Mouse (Mus musculus) CH12.LX (cell line): ENCODE data around the gene Gm45713. TPM values are rescaled to one million over a fixed set of nuclear protein-coding genes. Genes with fewer than 3 reads are reported as not detected.
A peak's percentile ranks its signal among the peaks of the same experiment; 100 is the strongest.

Experiments
- DNase-seq: peaks from one replicate; pipeline ENCODE4 v3.0.0-alpha.2; 2013; ENCODE audit errors: extremely low read depth
- H3K27ac ChIP-seq: 2 replicates; pipeline ENCODE4 v1.5.1; 2012; ENCODE audit warnings: low read depth, mild to moderate bottlenecking, control low read depth, moderate library complexity; ENCODE audit not compliant: insufficient read depth
- H3K27me3 ChIP-seq: replicated peaks from 2 replicates; pipeline ENCODE3; 2012; ENCODE audit warnings: inconsistent platforms
- H3K36me3 ChIP-seq, 2 experiments: replicated peaks in 1 of 2; 2 replicates each; pipeline versions ENCODE3 to v1.6.1; 2012; ENCODE audit warnings: inconsistent platforms in 1 of 2, low read length in 1 of 2, mild to moderate bottlenecking in 1 of 2, mixed read lengths in 1 of 2, moderate library complexity in 1 of 2; ENCODE audit not compliant: control insufficient read depth in 1 of 2, insufficient read depth in 1 of 2
- H3K4me1 ChIP-seq, 2 experiments: 2 replicates each; pipeline ENCODE4 v1.6.1; 2012; ENCODE audit warnings: inconsistent platforms in 1 of 2, moderate library complexity in 1 of 2; ENCODE audit not compliant: insufficient read depth in 2 of 2, control insufficient read depth in 1 of 2
- H3K4me2 ChIP-seq: 2 replicates; pipeline ENCODE4 v1.6.1; 2012; ENCODE audit warnings: low read depth, mild to moderate bottlenecking, control low read depth; ENCODE audit not compliant: poor library complexity, insufficient read depth, severe bottlenecking
- H3K4me3 ChIP-seq, 3 experiments: fragments of 150-350 bp in 1 of 3; sonication (generic) in 1 of 3; replicated peaks in 1 of 3; 2 replicates each; pipeline versions ENCODE3 to v1.5.1; 2011 to 2012; ENCODE audit warnings: low read depth in 2 of 3, low read length in 2 of 3, mild to moderate bottlenecking in 2 of 3, moderate library complexity in 2 of 3, control low read depth in 1 of 3, improper control_type of control experiment in 1 of 3, inconsistent platforms in 1 of 3, mixed read lengths in 1 of 3; ENCODE audit not compliant: poor library complexity in 1 of 3
- H3K79me2 ChIP-seq: replicated peaks from 2 replicates; pipeline ENCODE4 v1.6.1; 2012; ENCODE audit warnings: mild to moderate bottlenecking, moderate library complexity; ENCODE audit not compliant: control insufficient read depth, poor library complexity, insufficient read depth, severe bottlenecking; ENCODE audit errors: extremely low read depth
- H3K9ac ChIP-seq: 2 replicates; pipeline ENCODE4 v1.6.1; 2012; ENCODE audit warnings: low read depth, mild to moderate bottlenecking, control low read depth, moderate library complexity; ENCODE audit not compliant: insufficient read depth
- H3K9me3 ChIP-seq: replicated peaks from 2 replicates; pipeline ENCODE3; 2012; ENCODE audit warnings: low read length, inconsistent platforms, mixed read lengths
- CHD2 ChIP-seq: IDR thresholded peaks from 2 replicates; pipeline ENCODE4 v1.6.1; 2011; ENCODE audit warnings: low read length, improper control_type of control experiment
- CTCF ChIP-seq, 2 experiments: IDR thresholded peaks in 1 of 2; conservative IDR thresholded peaks in 1 of 2; 2 replicates each; pipeline ENCODE4 v1.5.1; 2011 to 2012; ENCODE audit warnings: low read depth in 2 of 2, low read length in 2 of 2, improper control_type of control experiment in 1 of 2, inconsistent platforms in 1 of 2, mild to moderate bottlenecking in 1 of 2, moderate library complexity in 1 of 2
- E2F4 ChIP-seq: IDR thresholded peaks from 2 replicates; pipeline ENCODE4 v1.6.1; 2011; ENCODE audit warnings: low read depth, low read length, improper control_type of control experiment; ENCODE audit not compliant: insufficient replicate concordance
- ELF1 ChIP-seq: IDR thresholded peaks from 2 replicates; pipeline ENCODE4 v1.6.1; 2014; ENCODE audit warnings: low read depth, mild to moderate bottlenecking, inconsistent platforms, low read length, improper control_type of control experiment
- EP300 ChIP-seq: IDR thresholded peaks from 2 replicates; pipeline ENCODE4 v1.6.1; 2011; ENCODE audit warnings: low read length, improper control_type of control experiment
- ETS1 ChIP-seq: conservative IDR thresholded peaks from 2 replicates; pipeline ENCODE4 v1.6.1; 2012; ENCODE audit warnings: low read depth, mild to moderate bottlenecking, inconsistent platforms, low read length, improper control_type of control experiment, moderate library complexity
- HCFC1 ChIP-seq: IDR thresholded peaks from 2 replicates; pipeline ENCODE4 v1.6.1; 2012; ENCODE audit warnings: low read depth, mild to moderate bottlenecking, inconsistent platforms, low read length, improper control_type of control experiment
- IRF4 ChIP-seq: IDR thresholded peaks from 2 replicates; pipeline ENCODE4 v1.6.1; 2014; ENCODE audit warnings: low read depth, mild to moderate bottlenecking, inconsistent platforms, low read length, improper control_type of control experiment
- JUN ChIP-seq: IDR thresholded peaks from 2 replicates; pipeline ENCODE4 v1.6.1; 2011; ENCODE audit warnings: low read depth, mild to moderate bottlenecking, low read length, improper control_type of control experiment, moderate library complexity; ENCODE audit not compliant: insufficient read depth
- KAT2A ChIP-seq: IDR thresholded peaks from 2 replicates; pipeline ENCODE4 v1.6.1; 2012; ENCODE audit warnings: low read length, improper control_type of control experiment, inconsistent platforms; ENCODE audit not compliant: insufficient replicate concordance
- MAFK ChIP-seq: IDR thresholded peaks from 2 replicates; pipeline ENCODE4 v1.6.1; 2011; ENCODE audit warnings: low read length, improper control_type of control experiment; ENCODE audit not compliant: insufficient replicate concordance
- MAX ChIP-seq: IDR thresholded peaks from 2 replicates; pipeline ENCODE4 v1.6.1; 2011; ENCODE audit warnings: low read length, improper control_type of control experiment
- MAZ ChIP-seq: IDR thresholded peaks from 2 replicates; pipeline ENCODE4 v1.6.1; 2012; ENCODE audit warnings: low read depth, mild to moderate bottlenecking, inconsistent platforms, low read length, improper control_type of control experiment, moderate library complexity
- MXI1 ChIP-seq: IDR thresholded peaks from 2 replicates; pipeline ENCODE4 v1.6.1; 2011; ENCODE audit warnings: mild to moderate bottlenecking, low read depth, low read length, improper control_type of control experiment
- NELFE ChIP-seq: IDR thresholded peaks from 2 replicates; pipeline ENCODE4 v1.6.1; 2011; ENCODE audit warnings: low read depth, low read length, improper control_type of control experiment
- NRF1 ChIP-seq: IDR thresholded peaks from 2 replicates; pipeline ENCODE4 v1.6.1; 2014; ENCODE audit warnings: low read depth, mild to moderate bottlenecking, inconsistent platforms, low read length, improper control_type of control experiment, moderate library complexity
- PAX5 ChIP-seq: IDR thresholded peaks from 2 replicates; pipeline ENCODE4 v1.6.1; 2012; ENCODE audit warnings: low read length, inconsistent platforms, mixed read lengths
- POLR2AphosphoS2 ChIP-seq: IDR thresholded peaks from 2 replicates; pipeline ENCODE4 v1.6.1; 2011; ENCODE audit warnings: low read depth, low read length, improper control_type of control experiment
- RAD21 ChIP-seq: IDR thresholded peaks from 2 replicates; pipeline ENCODE4 v1.6.1; 2011; ENCODE audit warnings: low read depth, mild to moderate bottlenecking, low read length, improper control_type of control experiment, moderate library complexity
- RCOR1 ChIP-seq: conservative IDR thresholded peaks from 2 replicates; pipeline ENCODE4 v1.6.1; 2012; ENCODE audit warnings: low read depth, mild to moderate bottlenecking, inconsistent platforms, low read length, improper control_type of control experiment
- SIN3A ChIP-seq: IDR thresholded peaks from 2 replicates; pipeline ENCODE4 v1.6.1; 2012; ENCODE audit warnings: low read length, improper control_type of control experiment, inconsistent platforms
- SMC3 ChIP-seq: IDR thresholded peaks from 2 replicates; pipeline ENCODE4 v1.6.1; 2011; ENCODE audit warnings: low read depth, low read length, improper control_type of control experiment
- TBP ChIP-seq: conservative IDR thresholded peaks from 2 replicates; pipeline ENCODE4 v1.6.1; 2011; ENCODE audit warnings: low read depth, low read length, improper control_type of control experiment
- TCF12 ChIP-seq: IDR thresholded peaks from 2 replicates; pipeline ENCODE4 v1.6.1; 2014; ENCODE audit warnings: low read depth, mild to moderate bottlenecking, inconsistent platforms, low read length, improper control_type of control experiment
- USF1 ChIP-seq: IDR thresholded peaks from 2 replicates; pipeline ENCODE4 v1.6.1; 2014; ENCODE audit warnings: low read depth, mild to moderate bottlenecking, inconsistent platforms, low read length, improper control_type of control experiment
- ZC3H11A ChIP-seq: IDR thresholded peaks from 2 replicates; pipeline ENCODE4 v1.6.1; 2012; ENCODE audit warnings: low read depth, mild to moderate bottlenecking, inconsistent platforms, low read length, improper control_type of control experiment
- ZKSCAN1 ChIP-seq: IDR thresholded peaks from 2 replicates; pipeline ENCODE4 v1.6.1; 2012; ENCODE audit warnings: low read depth, inconsistent platforms, low read length, improper control_type of control experiment, borderline replicate concordance
- ZMIZ1 ChIP-seq: IDR thresholded peaks from 2 replicates; pipeline ENCODE4 v1.6.1; 2012; ENCODE audit warnings: low read depth, mild to moderate bottlenecking, inconsistent platforms, low read length, improper control_type of control experiment
- ZNF384 ChIP-seq: IDR thresholded peaks from 2 replicates; pipeline ENCODE4 v1.6.1; 2012; ENCODE audit warnings: low read depth, low read length, improper control_type of control experiment, inconsistent platforms
- dilution Hi-C: fragments of 300-500 bp; cut with MboI; formaldehyde crosslinking; loops from 2 replicates; pipeline ENCODE4 v1.14.3; 2020; ENCODE audit warnings: low sequenced_read_pairs; ENCODE audit not compliant: extremely low pct_unique_long_range_greater_than_20kb, extremely low pct_ligation_motif_present
- in situ Hi-C: fragments of 300-500 bp; cut with MboI; formaldehyde crosslinking; loops from 3 replicates; pipeline ENCODE4 v1.14.3; 2019; ENCODE audit warnings: low sequenced_read_pairs, low pct_ligation_motif_present, low pct_unique_long_range_greater_than_20kb, mixed read lengths
- polyA plus RNA-seq: library from polyadenylated mRNA; unstranded; fragments of >175 nt; gene quantifications from 2 replicates; pipeline ENCODE4 v1.2.1, GENCODE M21; 2012; ENCODE audit warnings: low read depth; ENCODE audit not compliant: insufficient read length
- total RNA-seq, 2 experiments: library from RNA; depleted of rRNA; stranded (reverse); fragments of 300-350 nt in 1 of 2; fragments of >200 nt in 1 of 2; gene quantifications; 2 replicates each; pipeline ENCODE4 v1.2.3; 2012 to 2014

Gm45713 gene
- total and polyA plus RNA-seq, 3 experiments: 2.2 TPM; not detected in 2

GRCm38 (mm10) chr7:45154993-45155514, 19.0 kb upstream of the Gm45713 start:
- H3K36me3 ChIP-seq: peaks cover 0 to 43% of the 10 kb centered on the region in 2 experiments
- TF ChIP-seq RAD21 (peak; percentile 7), CTCF (conservative IDR thresholded peaks at IDR 0.05 in 1 of 2, IDR thresholded peaks at IDR 0.05 in 1 of 2; ENCODE audit: low read depth in 2 of 2, low read length in 2 of 2) (peak; percentile 49 to 64), SMC3 (0 out of 2 replicates have a peak, but pooled peaks have one; percentile 17), EP300 (no peak)
- no peaks in the 10 kb centered on the region for H3K79me2 ChIP-seq
- peak overlapping the region; percentile 48 for H3K9ac ChIP-seq
- H3K4me3 ChIP-seq: peak overlapping the region in 2 of 3 experiments; percentile 62 to 74
- in situ Hi-C loops (no loop called here), dilution Hi-C loops (no loop called here)
- H3K27ac ChIP-seq: no peak overlapping the region
- H3K9me3 ChIP-seq: no peaks in the 10 kb centered on the region
- H3K27me3 ChIP-seq: no peaks in the 10 kb centered on the region
- peaks cover 5 to 30% of the 10 kb centered on the region in 2 experiments for H3K4me1 ChIP-seq
- peak; percentile 75 for DNase-seq
- H3K4me2 ChIP-seq: peak overlapping the region; percentile 11; the same call in 1 of the 2 replicates

- dilution Hi-C loops: no loop called here
- H3K9me3 ChIP-seq: no peaks in the 10 kb centered on the region
- in situ Hi-C loops: no loop called here
- TF ChIP-seq KAT2A: peak; percentile 85; the same call in 1 of the 2 replicates
- no peak for TF ChIP-seq IRF4
- no peak for TF ChIP-seq MAFK
- TF ChIP-seq ELF1: peak; percentile 92
- no peak for TF ChIP-seq RAD21
- peak; percentile 59 for TF ChIP-seq USF1
- TF ChIP-seq SIN3A: peak; percentile 50
- TF ChIP-seq ZNF384: no peak
- TF ChIP-seq HCFC1: peak; percentile 93
- no peak for TF ChIP-seq POLR2AphosphoS2
- peak; percentile 81 for TF ChIP-seq TBP
- TF ChIP-seq TCF12: peak; percentile 78
- TF ChIP-seq ZC3H11A: no peak
- no peak for TF ChIP-seq PAX5
- TF ChIP-seq CHD2: peak; percentile 92
- TF ChIP-seq ETS1: no peak
- peak; percentile 99 for TF ChIP-seq NRF1
- 0 out of 2 replicates have a peak, but pooled peaks have one; percentile 16 for TF ChIP-seq E2F4
- peak; percentile 57; the same call in 1 of the 2 replicates for TF ChIP-seq MXI1
- no peak for TF ChIP-seq EP300
- peak; percentile 34; the same call in 1 of the 2 replicates for TF ChIP-seq ZMIZ1
- no peak for TF ChIP-seq JUN
- 0 out of 2 replicates have a peak, but pooled peaks have one; percentile 16 for TF ChIP-seq MAZ
- TF ChIP-seq ZKSCAN1: no peak
- TF ChIP-seq MAX: peak; percentile 8; the same call in 1 of the 2 replicates
- TF ChIP-seq NELFE: peak; percentile 94
- no peak for TF ChIP-seq SMC3
- no peak for TF ChIP-seq RCOR1
Observed at GRCm38 (mm10) chr7:45154096-45154992, 18.3 kb upstream of the Gm45713 start, which contains the start of the genes Pih1d1 and Aldh16a1. TSS of gene Pih1d1 (plus strand) at chr7:45154303. TSS of gene Aldh16a1 (minus strand) at chr7:45154584.

More at GRCm38 (mm10) chr7:45154096-45154992, 18.3 kb upstream of the Gm45713 start, which contains the start of the genes Pih1d1 and Aldh16a1:
- H3K27ac ChIP-seq: peak within 1 kb of the TSS; percentile 83
- DNase-seq: peak; percentile 97
- peak within 1 kb of the TSS; percentile 62 to 90 (median 74) for H3K4me3 ChIP-seq
- H3K9ac ChIP-seq: peak within 1 kb of the TSS; percentile 96
- peak within 1 kb of the TSS; percentile 78 for H3K4me2 ChIP-seq
- peaks cover 5 to 33% of the 10 kb centered on the region in 2 experiments for H3K4me1 ChIP-seq
- H3K36me3 ChIP-seq: peaks cover 0 to 39% of the 10 kb centered on the region in 2 experiments
- no peaks in the 10 kb centered on the region for H3K27me3 ChIP-seq
- no peaks in the 10 kb centered on the region for H3K79me2 ChIP-seq
